9 mouse cellular contexts compared by ENCODE assay signal in genomic region chr7:71472384-71473141, GRCm38 (mm10).
DNase-seq lines count a peak whose midpoint lies in the region; ATAC-seq and TF ChIP-seq lines count a peak whose summit lies in the region.
"Had no signal": no experiment of that assay in that cellular context is flagged by ENCODE, and none has a peak within 500 bp of the region (broad histone marks: within the 10 kb centered on the region; RNA-seq: fewer than 3 reads in every experiment).

No protein-coding gene starts in this region.

- H3K9me3 ChIP-seq in kidney, embryonic 16.5 days (ENCODE audit: low read length) = no peaks in the 10 kb centered on the region
- no peaks in the 10 kb centered on the region for H3K9me3 ChIP-seq in limb, embryonic 14.5 days (ENCODE audit: control insufficient read depth, low read length)
- H3K9me3 ChIP-seq: midbrain, embryonic 10.5 days had no signal

- H3K4me2 ChIP-seq in kidney, embryonic 16.5 days (replicated peaks; ENCODE audit: low read depth, low read length) = 0 out of 2 replicates have a peak overlapping the region, but pooled peaks have one; percentile 33
- H3K4me2 ChIP-seq in limb, embryonic 14.5 days (replicated peaks; ENCODE audit: low read depth, low read length, severe bottlenecking) = peak overlapping the region; percentile 13

- H3K27ac ChIP-seq in kidney, embryonic 16.5 days (ENCODE audit: low read length) = peak overlapping the region; percentile 96
- H3K27ac ChIP-seq in limb, embryonic 14.5 days (replicated peaks; ENCODE audit: low read depth, low read length) = no peak overlapping the region
- H3K27ac ChIP-seq: midbrain, embryonic 10.5 days had no signal

- no peaks in the 10 kb centered on the region for H3K36me3 ChIP-seq in kidney, embryonic 16.5 days (ENCODE audit: insufficient read depth, low read length)
- H3K36me3 ChIP-seq in limb, embryonic 14.5 days (ENCODE audit: control insufficient read depth, insufficient read depth, low read length) = no peaks in the 10 kb centered on the region
- H3K36me3 ChIP-seq: midbrain, embryonic 10.5 days had no signal

- no peak for TF ChIP-seq CTCF in brain, embryonic 14.5 days (IDR thresholded peaks at IDR 0.05; ENCODE audit: borderline replicate concordance, extremely low read depth, insufficient read depth, insufficient read length)

- H3K27me3 ChIP-seq in kidney, embryonic 16.5 days (ENCODE audit: insufficient read depth, low read length) = no peaks in the 10 kb centered on the region
- no peaks in the 10 kb centered on the region for H3K27me3 ChIP-seq in limb, embryonic 14.5 days (ENCODE audit: control insufficient read depth, insufficient read depth, low read length)

- H3K4me1 ChIP-seq in kidney, embryonic 16.5 days (ENCODE audit: insufficient read depth, low read length) = peaks cover 40% of the 10 kb centered on the region
- peaks cover 12% of the 10 kb centered on the region for H3K4me1 ChIP-seq in limb, embryonic 14.5 days (ENCODE audit: control insufficient read depth, insufficient read depth, low read length)

- peak; percentile 79 for ATAC-seq in frontal cortex, adult (ENCODE audit: low TSS enrichment)
- ATAC-seq in kidney, embryonic 16.5 days (ENCODE audit: low FRiP score, low TSS enrichment) = 0 out of 2 replicates have a peak, but pooled peaks have one; percentile 14
- ATAC-seq in limb, embryonic 14.5 days (ENCODE audit: low FRiP score, low read depth) = no peak

- H3K4me3 ChIP-seq in kidney, embryonic 16.5 days (ENCODE audit: low read length) = peak overlapping the region; percentile 0; the same call in 1 of the 2 replicates
- no peak overlapping the region for H3K4me3 ChIP-seq in limb, embryonic 14.5 days (replicated peaks; ENCODE audit: low read length)
- H3K4me3 ChIP-seq: midbrain, embryonic 10.5 days had no signal

- peak overlapping the region; percentile 57 for H3K9ac ChIP-seq in kidney, embryonic 16.5 days (replicated peaks; ENCODE audit: low read length)
- H3K9ac ChIP-seq in limb, embryonic 14.5 days (ENCODE audit: low read depth, low read length, severe bottlenecking) = no peak overlapping the region

- no peak for TF ChIP-seq POLR2A in brain, embryonic 14.5 days (IDR thresholded peaks at IDR 0.05; ENCODE audit: borderline replicate concordance, extremely low read depth, insufficient read depth, insufficient read length, poor library complexity, severe bottlenecking)
- no peak for TF ChIP-seq POLR2A in limb, embryonic 14.5 days (IDR thresholded peaks at IDR 0.05; ENCODE audit: borderline replicate concordance, extremely low read depth, insufficient read depth, insufficient read length)

- DNase-seq in frontal cortex, postnatal 25 days (ENCODE audit: low spot score in 2 of 2) = no peak
- no peak for DNase-seq in kidney, adult 9 months
- peak; percentile 58 for DNase-seq in brain, embryonic 14.5 days (ENCODE audit: low read depth)
- DNase-seq in limb, embryonic 14.5 days (ENCODE audit: low spot score) = no peak
- DNase-seq in ovary, postnatal 14 days (ENCODE audit: low spot score) = no peak
- DNase-seq in cerebellum, adult 18-20 months = no peak

- 28% methylated on average over 12 of the region's 12 CpGs for WGBS in kidney, embryonic 16.5 days
- 33% methylated on average over 12 of the region's 12 CpGs for WGBS in limb, embryonic 14.5 days
